Mouse (Mus musculus): ENCODE measurements at regions not wholly inside any gene's neighbourhood (a gene's known extent, or its start where the extent isn't known, plus 50 kb on each side); places are given as distances from the start of the nearest gene placed in this dataset.

GRCm38 (mm10) chr2:166482720-166483616 is 230.7 kb downstream of the Prex1 start:
- H3K36me3 ChIP-seq (ENCODE audit: control insufficient read depth, insufficient read depth, low read length) = no peaks in the 10 kb centered on the region
- H3K9ac ChIP-seq (replicated peaks; ENCODE audit: low read length) = no peak overlapping the region
- no peaks in the 10 kb centered on the region for H3K27me3 ChIP-seq (ENCODE audit: control insufficient read depth, insufficient read depth, low read length)
- peaks cover 22% of the 10 kb centered on the region for H3K4me1 ChIP-seq (ENCODE audit: control insufficient read depth, insufficient read depth, low read length)
- WGBS = 46% methylated on average over 14 of the region's 14 CpGs
- peak overlapping the region; percentile 26; the same call in 1 of the 2 replicates for H3K27ac ChIP-seq (replicated peaks; ENCODE audit: low read depth, low read length)
- H3K9me3 ChIP-seq (ENCODE audit: control insufficient read depth, low read length) = no peaks in the 10 kb centered on the region
- DNase-seq = peak; percentile 50
- ATAC-seq (ENCODE audit: low FRiP score, low TSS enrichment) = no peak
- H3K4me3 ChIP-seq (replicated peaks; ENCODE audit: low read depth, low read length) = no peak overlapping the region
- no peak overlapping the region for H3K4me2 ChIP-seq (ENCODE audit: low read length)

- 93% methylated on average over 7 of the region's 7 CpGs for WGBS
- no peak overlapping the region for H3K9ac ChIP-seq (replicated peaks; ENCODE audit: low read length)
- peaks cover 10% of the 10 kb centered on the region for H3K4me1 ChIP-seq (ENCODE audit: control insufficient read depth, insufficient read depth, low read length)
- H3K4me2 ChIP-seq (ENCODE audit: low read length) = no peak overlapping the region
- no peak overlapping the region for H3K4me3 ChIP-seq (replicated peaks; ENCODE audit: low read depth, low read length)
- no peaks in the 10 kb centered on the region for H3K9me3 ChIP-seq (ENCODE audit: control insufficient read depth, low read length)
- ATAC-seq (ENCODE audit: low FRiP score, low TSS enrichment) = no peak
- no peaks in the 10 kb centered on the region for H3K36me3 ChIP-seq (ENCODE audit: control insufficient read depth, insufficient read depth, low read length)
- H3K27ac ChIP-seq (replicated peaks; ENCODE audit: low read depth, low read length) = no peak overlapping the region
- no peak for DNase-seq
- no peaks in the 10 kb centered on the region for H3K27me3 ChIP-seq (ENCODE audit: control insufficient read depth, insufficient read depth, low read length)
Observed at GRCm38 (mm10) chr2:166481774-166482173, 231.9 kb downstream of the Prex1 start.

- H3K36me3 ChIP-seq (ENCODE audit: control insufficient read depth, insufficient read depth, low read length) = no peaks in the 10 kb centered on the region
- H3K9ac ChIP-seq (replicated peaks; ENCODE audit: low read length) = no peak overlapping the region
- no peaks in the 10 kb centered on the region for H3K27me3 ChIP-seq (ENCODE audit: control insufficient read depth, insufficient read depth, low read length)
- ATAC-seq (ENCODE audit: low FRiP score, low TSS enrichment) (no peak), DNase-seq (no peak)
- WGBS = 93% methylated on average over 6 of the region's 6 CpGs
- H3K4me3 ChIP-seq (replicated peaks; ENCODE audit: low read depth, low read length) = no peak overlapping the region
- H3K9me3 ChIP-seq (ENCODE audit: control insufficient read depth, low read length) = no peaks in the 10 kb centered on the region
- no peak overlapping the region for H3K27ac ChIP-seq (replicated peaks; ENCODE audit: low read depth, low read length)
- H3K4me2 ChIP-seq (ENCODE audit: low read length) = no peak overlapping the region
- peaks cover 6% of the 10 kb centered on the region for H3K4me1 ChIP-seq (ENCODE audit: control insufficient read depth, insufficient read depth, low read length)
Observed at GRCm38 (mm10) chr2:166481362-166481761, 232.3 kb downstream of the Prex1 start.

GRCm38 (mm10) chr2:166480883-166481282 is 232.7 kb downstream of the Prex1 start:
- ATAC-seq (ENCODE audit: low FRiP score, low TSS enrichment) (no peak), DNase-seq (no peak)
- Histone ChIP-seq H3K4me3 (replicated peaks; ENCODE audit: low read depth, low read length) (no peak overlapping the region), H3K36me3 (ENCODE audit: control insufficient read depth, insufficient read depth, low read length) (no peaks in the 10 kb centered on the region), H3K4me2 (ENCODE audit: low read length) (no peak overlapping the region), H3K27me3 (ENCODE audit: control insufficient read depth, insufficient read depth, low read length) (no peaks in the 10 kb centered on the region), H3K4me1 (ENCODE audit: control insufficient read depth, insufficient read depth, low read length) (peaks cover 6% of the 10 kb centered on the region), H3K9ac (replicated peaks; ENCODE audit: low read length) (no peak overlapping the region), H3K27ac (replicated peaks; ENCODE audit: low read depth, low read length) (no peak overlapping the region), H3K9me3 (ENCODE audit: control insufficient read depth, low read length) (no peaks in the 10 kb centered on the region)
- 53% methylated on average over 5 of the region's 5 CpGs for WGBS

GRCm38 (mm10) chr2:166476953-166477352 is 236.7 kb downstream of the Prex1 start:
- no peaks in the 10 kb centered on the region for H3K36me3 ChIP-seq (ENCODE audit: control insufficient read depth, insufficient read depth, low read length)
- no peak overlapping the region for H3K9ac ChIP-seq (replicated peaks; ENCODE audit: low read length)
- H3K27me3 ChIP-seq (ENCODE audit: control insufficient read depth, insufficient read depth, low read length) = no peaks in the 10 kb centered on the region
- no peak overlapping the region for H3K4me2 ChIP-seq (ENCODE audit: low read length)
- H3K27ac ChIP-seq (replicated peaks; ENCODE audit: low read depth, low read length) = no peak overlapping the region
- ATAC-seq (ENCODE audit: low FRiP score, low TSS enrichment) (no peak), DNase-seq (no peak)
- no peaks in the 10 kb centered on the region for H3K9me3 ChIP-seq (ENCODE audit: control insufficient read depth, low read length)
- peaks cover 9% of the 10 kb centered on the region for H3K4me1 ChIP-seq (ENCODE audit: control insufficient read depth, insufficient read depth, low read length)
- no peak overlapping the region for H3K4me3 ChIP-seq (replicated peaks; ENCODE audit: low read depth, low read length)
- 86% methylated on average over 6 of the region's 6 CpGs for WGBS

GRCm38 (mm10) chr2:166475624-166476023 is 238.0 kb downstream of the Prex1 start:
- Histone ChIP-seq H3K4me1 (ENCODE audit: control insufficient read depth, insufficient read depth, low read length) (peaks cover 9% of the 10 kb centered on the region), H3K27me3 (ENCODE audit: control insufficient read depth, insufficient read depth, low read length) (no peaks in the 10 kb centered on the region)
- ATAC-seq (ENCODE audit: low FRiP score, low TSS enrichment) = no peak

GRCm38 (mm10) chr2:166474601-166475000 is 239.0 kb downstream of the Prex1 start:
- Histone ChIP-seq H3K27me3 (ENCODE audit: control insufficient read depth, insufficient read depth, low read length) (no peaks in the 10 kb centered on the region), H3K4me1 (ENCODE audit: control insufficient read depth, insufficient read depth, low read length) (peaks cover 9% of the 10 kb centered on the region), H3K9me3 (ENCODE audit: control insufficient read depth, low read length) (no peaks in the 10 kb centered on the region), H3K36me3 (ENCODE audit: control insufficient read depth, insufficient read depth, low read length) (no peaks in the 10 kb centered on the region), H3K9ac (replicated peaks; ENCODE audit: low read length) (no peak overlapping the region), H3K4me2 (ENCODE audit: low read length) (no peak overlapping the region), H3K27ac (replicated peaks; ENCODE audit: low read depth, low read length) (0 out of 2 replicates have a peak overlapping the region, but pooled peaks have one; percentile 38), H3K4me3 (replicated peaks; ENCODE audit: low read depth, low read length) (no peak overlapping the region)
- peak; percentile 50 for DNase-seq
- ATAC-seq (ENCODE audit: low FRiP score, low TSS enrichment) = no peak
- 44% methylated on average over 12 of the region's 12 CpGs for WGBS

More at GRCm38 (mm10) chr2:166475624-166476023, 238.0 kb downstream of the Prex1 start:
- DNase-seq = no peak
- Histone ChIP-seq H3K36me3 (ENCODE audit: control insufficient read depth, insufficient read depth, low read length) (no peaks in the 10 kb centered on the region), H3K27ac (replicated peaks; ENCODE audit: low read depth, low read length) (no peak overlapping the region), H3K4me3 (replicated peaks; ENCODE audit: low read depth, low read length) (no peak overlapping the region), H3K9ac (replicated peaks; ENCODE audit: low read length) (no peak overlapping the region), H3K4me2 (ENCODE audit: low read length) (no peak overlapping the region), H3K9me3 (ENCODE audit: control insufficient read depth, low read length) (no peaks in the 10 kb centered on the region)
- WGBS = 87% methylated on average over 4 of the region's 4 CpGs

GRCm38 (mm10) chr2:166471257-166471753 is 242.3 kb downstream of the Prex1 start:
- Histone ChIP-seq H3K36me3 (ENCODE audit: control insufficient read depth, insufficient read depth, low read length) (no peaks in the 10 kb centered on the region), H3K9ac (replicated peaks; ENCODE audit: low read length) (no peak overlapping the region), H3K9me3 (ENCODE audit: control insufficient read depth, low read length) (no peaks in the 10 kb centered on the region), H3K4me3 (replicated peaks; ENCODE audit: low read depth, low read length) (no peak overlapping the region), H3K27ac (replicated peaks; ENCODE audit: low read depth, low read length) (no peak overlapping the region), H3K4me2 (ENCODE audit: low read length) (no peak overlapping the region), H3K4me1 (ENCODE audit: control insufficient read depth, insufficient read depth, low read length) (peaks cover 9% of the 10 kb centered on the region), H3K27me3 (ENCODE audit: control insufficient read depth, insufficient read depth, low read length) (no peaks in the 10 kb centered on the region)
- DNase-seq (peak; percentile 72), ATAC-seq (ENCODE audit: low FRiP score, low TSS enrichment) (no peak)
- 39% methylated on average over 6 of the region's 6 CpGs for WGBS
